Mouse (Mus musculus): ENCODE data around the gene Ypel3.

DNA sequence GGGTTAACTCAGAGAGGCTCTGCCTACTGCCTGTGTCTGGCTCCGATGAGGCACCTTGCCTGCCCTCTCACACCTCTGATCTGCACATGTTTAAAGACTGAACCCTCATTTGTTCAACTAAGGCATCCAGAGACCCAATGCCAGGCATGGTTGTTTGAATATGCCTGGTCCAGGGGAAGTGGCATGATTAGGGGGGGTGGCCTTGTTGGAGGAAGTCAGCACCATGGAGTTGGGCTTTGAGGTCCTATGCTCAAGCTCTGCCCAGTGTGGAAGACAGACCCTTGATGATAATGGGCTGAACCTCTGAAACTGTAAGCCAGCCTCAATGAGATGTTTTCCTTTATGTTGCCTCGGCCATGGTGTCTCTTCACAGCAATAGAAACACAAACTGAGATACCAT lies 3.4 kb upstream of the Ypel3 start:
- TF ChIP-seq CTCF (IDR thresholded peaks at IDR 0.05; ENCODE audit: borderline replicate concordance, extremely low read depth, insufficient read depth, insufficient read length) = no peak
- TF ChIP-seq POLR2A (IDR thresholded peaks at IDR 0.05; ENCODE audit: borderline replicate concordance, extremely low read depth, insufficient read depth, insufficient read length, poor library complexity, severe bottlenecking) = no peak

All from brain, embryonic 14.5 days (tissue).